Mouse (Mus musculus): ENCODE measurements around the gene Lrrc57.

GRCm38 (mm10) chr2:120652256-120652924 lies 43.1 kb upstream of the Lrrc57 start:
- TF ChIP-seq CTCF (IDR thresholded peaks at IDR 0.05; ENCODE audit: low read depth) (no peak), EP300 (IDR thresholded peaks at IDR 0.05; ENCODE audit: low read depth) (no peak)
